Mouse (Mus musculus) thymus, adult 2 months (tissue): ENCODE measurements around the gene Dnajc8.

Source experiments
- CTCF ChIP-seq: fragments of 200-500 bp; IDR thresholded peaks from 2 replicates; pipeline ENCODE4 v1.5.1; 2012; ENCODE audit warnings: mild to moderate bottlenecking, control low read depth, low read length, moderate library complexity, borderline replicate concordance; ENCODE audit not compliant: control insufficient read depth, poor library complexity, insufficient read depth; ENCODE audit errors: extremely low read depth
- POLR2A ChIP-seq: fragments of 200-500 bp; IDR thresholded peaks from 2 replicates; pipeline ENCODE4 v1.6.1; 2012; ENCODE audit warnings: mild to moderate bottlenecking, low read length, control low read depth, moderate library complexity; ENCODE audit not compliant: control insufficient read depth, poor library complexity, insufficient read depth; ENCODE audit errors: extremely low read depth

DNA sequence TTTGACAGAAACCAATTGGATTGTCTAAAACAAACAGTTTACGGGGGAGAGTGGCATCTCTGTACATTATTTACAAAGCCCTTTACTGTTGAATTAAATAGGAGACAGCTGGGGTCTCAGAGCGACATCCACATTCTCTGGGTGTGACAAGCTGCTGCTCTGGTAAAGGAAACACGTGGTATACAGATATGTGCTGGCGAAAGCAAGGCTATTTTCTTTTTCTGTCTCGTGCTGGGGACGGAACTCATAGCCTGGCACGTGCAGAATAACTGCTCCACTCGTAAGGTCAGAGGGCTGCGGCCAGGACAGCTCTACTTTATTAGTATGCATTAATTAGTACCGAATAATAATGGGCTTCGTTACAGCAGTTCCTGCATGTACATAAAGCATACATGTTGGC lies 38.0 kb downstream of the Dnajc8 start:
- no peak for TF ChIP-seq CTCF
- no peak for TF ChIP-seq POLR2A
